Mouse (Mus musculus) gastrocnemius, postnatal 10 days (tissue): ENCODE measurements around the gene BC005624. TPM values are rescaled to one million over a fixed set of nuclear protein-coding genes. Genes with fewer than 3 reads are reported as not detected.

ENCODE experiments used
- DNase-seq: peaks from one replicate; pipeline ENCODE4 v3.0.0; 2021; ENCODE audit warnings: mixed read lengths
- long read RNA-seq, 2 experiments: library from polyadenylated mRNA; stranded (forward); transcript quantifications; one replicate each; pipeline ENCODE4 v2.0.0; 2021
- total RNA-seq, 2 experiments: library from RNA; stranded (reverse); gene quantifications; 2 replicates each; pipeline ENCODE4 v1.2.3; 2021

BC005624 gene
- 10 to 100 TPM; 16.5 to 19.0 TPM for total RNA-seq
- long read RNA-seq, experiment 1, transcript BC005624-201 (9 exons, 1,984 nt): major isoform, 17 of 23 reads
- long read RNA-seq, experiment 1, partial matches to known transcripts: 1 of 23 reads
- long read RNA-seq, experiment 1, other reads (novel, unspliced or antisense): 5 of 23 reads
- long read RNA-seq, experiment 2, transcript BC005624-201 (9 exons, 1,984 nt): major isoform, 25 of 31 reads
- long read RNA-seq, experiment 2, partial matches to known transcripts: 2 of 31 reads
- long read RNA-seq, experiment 2, other reads (novel, unspliced or antisense): 4 of 31 reads

- peak; percentile 98 for DNase-seq
These were observed at the start of gene BC005624, which contains the start of gene Usp20 for GRCm38 (mm10) chr2:30981790-30982513. TSS of gene BC005624 (minus strand) at chr2:30982201. TSS of gene Usp20 (plus strand) at chr2:30982279.

GRCm38 (mm10) chr2:31026642-31027041, 44.6 kb upstream of the BC005624 start:
- DNase-seq: no peak

GRCm38 (mm10) chr2:31025458-31025857, 43.5 kb upstream of the BC005624 start:
- DNase-seq: no peak

GRCm38 (mm10) chr2:31024618-31025370, 42.8 kb upstream of the BC005624 start:
- DNase-seq: peak; percentile 56

GRCm38 (mm10) chr2:31023940-31024339, 41.9 kb upstream of the BC005624 start:
- no peak for DNase-seq

GRCm38 (mm10) chr2:31020202-31020601, 38.2 kb upstream of the BC005624 start:
- no peak for DNase-seq

GRCm38 (mm10) chr2:31019011-31019410, 37.0 kb upstream of the BC005624 start:
- no peak for DNase-seq

GRCm38 (mm10) chr2:31018519-31018918, 36.5 kb upstream of the BC005624 start:
- no peak for DNase-seq

- no peak for DNase-seq
These were observed 35.8 kb upstream of the BC005624 start for GRCm38 (mm10) chr2:31017625-31018317.

- no peak for DNase-seq
These were observed 31.5 kb upstream of the BC005624 start for GRCm38 (mm10) chr2:31013371-31014120.

- DNase-seq: no peak
These were observed 25.2 kb upstream of the BC005624 start for GRCm38 (mm10) chr2:31007208-31007607.

GRCm38 (mm10) chr2:31006434-31006833, 24.4 kb upstream of the BC005624 start:
- no peak for DNase-seq

- DNase-seq: no peak
These were observed 23.5 kb upstream of the BC005624 start for GRCm38 (mm10) chr2:31005453-31005852.

GRCm38 (mm10) chr2:31002857-31003256, 20.9 kb upstream of the BC005624 start:
- no peak for DNase-seq

GRCm38 (mm10) chr2:30998443-30999260, 16.7 kb upstream of the BC005624 start:
- no peak for DNase-seq

- peak; percentile 44 for DNase-seq
These were observed 13.5 kb upstream of the BC005624 start for GRCm38 (mm10) chr2:30995432-30995996.

GRCm38 (mm10) chr2:30994853-30995252, 12.9 kb upstream of the BC005624 start:
- no peak for DNase-seq

- no peak for DNase-seq
These were observed 8.2 kb upstream of the BC005624 start for GRCm38 (mm10) chr2:30990221-30990620.

- DNase-seq: peak; percentile 48
These were observed 3.4 kb upstream of the BC005624 start for GRCm38 (mm10) chr2:30985111-30986020.
